Mouse (Mus musculus) thymus, postnatal 10 days (tissue): ENCODE data around the gene Sdk2.

Experiments
- DNase-seq, 2 experiments: peaks; one replicate each; pipeline ENCODE4 v3.0.0; 2021; ENCODE audit warnings: low spot score in 2 of 2

Sdk2 gene

GRCm38 (mm10) chr11:113991886-113992285 lies 75.0 kb downstream of the Sdk2 start:
- no peak for DNase-seq

- DNase-seq: no peak
These were observed 76.4 kb downstream of the Sdk2 start for GRCm38 (mm10) chr11:113990466-113990865.

GRCm38 (mm10) chr11:113990065-113990464 lies 76.8 kb downstream of the Sdk2 start:
- DNase-seq: no peak

GRCm38 (mm10) chr11:113985826-113986416 lies 80.9 kb downstream of the Sdk2 start:
- no peak for DNase-seq

- DNase-seq: no peak
These were observed 84.9 kb downstream of the Sdk2 start for GRCm38 (mm10) chr11:113981732-113982503.

- DNase-seq: no peak
These were observed 85.8 kb downstream of the Sdk2 start for GRCm38 (mm10) chr11:113981088-113981487.

- no peak for DNase-seq
These were observed 88.5 kb downstream of the Sdk2 start for GRCm38 (mm10) chr11:113978318-113978717.

GRCm38 (mm10) chr11:113975667-113975970 lies 91.2 kb downstream of the Sdk2 start:
- DNase-seq: no peak

- DNase-seq: no peak
These were observed 91.8 kb downstream of the Sdk2 start for GRCm38 (mm10) chr11:113974876-113975666.

- no peak for DNase-seq
These were observed 94.4 kb downstream of the Sdk2 start for GRCm38 (mm10) chr11:113972517-113972872.

GRCm38 (mm10) chr11:113971609-113972516 lies 95.0 kb downstream of the Sdk2 start:
- DNase-seq: no peak

GRCm38 (mm10) chr11:113970026-113970425 lies 96.8 kb downstream of the Sdk2 start:
- DNase-seq: no peak

- no peak for DNase-seq
These were observed 101.6 kb downstream of the Sdk2 start for GRCm38 (mm10) chr11:113965214-113965613.

GRCm38 (mm10) chr11:113962751-113963150 lies 104.1 kb downstream of the Sdk2 start:
- no peak for DNase-seq

- no peak for DNase-seq
These were observed 115.2 kb downstream of the Sdk2 start for GRCm38 (mm10) chr11:113951616-113951988.

- DNase-seq: no peak
These were observed 115.8 kb downstream of the Sdk2 start for GRCm38 (mm10) chr11:113950904-113951615.

- DNase-seq: no peak
These were observed 118.2 kb downstream of the Sdk2 start for GRCm38 (mm10) chr11:113948676-113949075.

- no peak for DNase-seq
These were observed 124.6 kb downstream of the Sdk2 start for GRCm38 (mm10) chr11:113942101-113942735.

GRCm38 (mm10) chr11:113933678-113934077 lies 133.2 kb downstream of the Sdk2 start:
- no peak for DNase-seq

- DNase-seq: no peak
These were observed 133.9 kb downstream of the Sdk2 start for GRCm38 (mm10) chr11:113932909-113933308.

GRCm38 (mm10) chr11:113931701-113932100 lies 135.1 kb downstream of the Sdk2 start:
- no peak for DNase-seq
